Comparison of ENCODE assay signal across 8 mouse cellular contexts in the genomic region with DNA sequence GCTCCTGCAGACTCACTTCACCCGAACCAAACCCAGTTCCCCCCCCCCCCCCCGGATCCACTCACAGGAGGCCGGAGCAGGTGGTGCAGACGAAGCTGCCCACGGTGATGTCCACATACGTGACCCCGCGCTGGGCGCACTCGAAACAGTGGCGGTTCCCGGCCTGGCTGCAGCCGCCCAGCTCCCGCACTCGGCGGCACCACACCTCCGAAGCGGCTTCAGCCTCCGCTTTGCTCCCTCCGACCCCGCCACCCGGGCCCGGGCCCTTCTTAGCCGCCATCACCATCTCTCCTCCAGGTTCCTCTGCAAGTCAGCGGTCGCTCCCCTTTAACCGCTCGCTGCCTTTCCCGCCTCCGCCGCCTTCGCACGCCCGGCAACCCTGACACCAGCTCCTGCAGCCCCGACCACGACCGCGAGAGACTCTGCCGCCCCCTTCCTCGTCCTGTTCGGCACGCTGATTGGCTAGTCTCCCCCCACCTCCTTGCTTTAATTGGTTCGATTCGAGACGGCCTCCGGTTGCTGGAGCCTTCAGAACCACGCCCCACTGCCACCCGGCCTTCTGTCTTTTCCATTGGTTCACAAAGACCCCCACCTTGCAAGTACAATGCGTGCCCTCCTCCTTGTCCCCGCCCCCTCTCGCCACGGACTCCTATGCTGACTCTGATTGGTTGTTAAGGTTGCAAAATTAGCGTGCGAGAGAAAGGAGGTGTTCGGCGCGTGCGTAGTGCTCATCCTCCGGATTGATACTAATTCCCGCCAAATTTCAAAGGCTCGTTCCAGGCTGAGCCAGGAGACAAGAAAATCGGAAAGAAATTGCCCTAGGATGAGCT. TPM values are rescaled to one million over a fixed set of nuclear protein-coding genes. Genes with fewer than 3 reads are reported as not detected.
DNase-seq lines count a peak whose midpoint lies in the region; ATAC-seq lines count a peak whose summit lies in the region.

A gene (minus strand): TSS at position 433 of the 830 bp plus-strand sequence.

- peak within 1 kb of the TSS; percentile 85 for H3K4me2 ChIP-seq in intestine, embryonic 14.5 days (ENCODE audit: low read length)

- H3K27ac ChIP-seq in intestine, embryonic 14.5 days (ENCODE audit: low read depth) = peak within 1 kb of the TSS; percentile 54; the same call in 1 of the 2 replicates

- under 1% methylated on average over 62 of the region's 62 CpGs for WGBS in intestine, embryonic 14.5 days

- peaks cover 9% of the 10 kb centered on the region for H3K4me1 ChIP-seq in intestine, embryonic 14.5 days (replicated peaks; ENCODE audit: control insufficient read depth, insufficient read depth, low read length)

- H3K9me3 ChIP-seq in intestine, embryonic 14.5 days (ENCODE audit: control insufficient read depth, low read length) = no peaks in the 10 kb centered on the region

- intact Hi-C loops in left cerebral cortex, postnatal 14 days (cut with DNase I) = loop anchor here (5.0 kb wide), 1 partner anchor 53 kb away; no protein-coding TSS in a partner anchor

- 0 out of 2 replicates have a peak, but pooled peaks cover 6% of the 10 kb centered on the region for H3K36me3 ChIP-seq in intestine, embryonic 14.5 days (ENCODE audit: control insufficient read depth, insufficient read depth, low read length)

- peak; percentile 91 to 93 for DNase-seq in adrenal gland, adult 18-20 months (ENCODE audit: low spot score in 2 of 2)
- peak; percentile 99 for DNase-seq in embryo, embryonic 11 days
- peak; percentile 99 for DNase-seq in gastrocnemius, postnatal 25 days
- peak; percentile 94 for DNase-seq in intestine, embryonic 14.5 days (ENCODE audit: low spot score)
- peak; percentile 99 to 100 for DNase-seq in left cerebral cortex, postnatal 14 days (ENCODE audit: low spot score in 2 of 2)
- DNase-seq in mesoderm, embryonic 11.5 days (ENCODE audit: low read depth, low spot score) = peak; percentile 99
- peak; percentile 100 for DNase-seq in right cerebral cortex, postnatal 36 days (ENCODE audit: low spot score in 2 of 2)
- DNase-seq in yolk sac, embryonic 10.5 days (ENCODE audit: low spot score) = peak; percentile 99

- peak within 1 kb of the TSS; percentile 56 for H3K9ac ChIP-seq in intestine, embryonic 14.5 days (ENCODE audit: low read length)

- H3K27me3 ChIP-seq in intestine, embryonic 14.5 days (replicated peaks; ENCODE audit: control insufficient read depth, insufficient read depth, low read length) = no peaks in the 10 kb centered on the region

- H3K4me3 ChIP-seq in intestine, embryonic 14.5 days (ENCODE audit: low read depth, low read length) = peak within 1 kb of the TSS; percentile 63

- peak; percentile 98 for ATAC-seq in intestine, embryonic 14.5 days (replicated peaks; ENCODE audit: low FRiP score, low TSS enrichment, low read depth)

RNA-seq across cellular contexts. Expression of the gene that starts here (rescaled TPM):
- 10 to 100 TPM; 25.3 to 28.8 TPM for total RNA-seq in adrenal gland, adult 18-20 months (2021)
- total RNA-seq in gastrocnemius, postnatal 25 days (2021) = 1 to 10 TPM; 3.3 to 4.7 TPM
- polyA plus RNA-seq in intestine, embryonic 14.5 days (2014; fragmentation: Nextera tagmentation; extraction: Ambion mirVana) = 16.0 and 16.4 TPM in 2 replicates
- total RNA-seq in left cerebral cortex, postnatal 14 days (2021) = 10 to 100 TPM; 38.7 to 40.8 TPM

Comparison
In these comparisons a context has a peak if more than half of its experiments do, and no peak if none do; other contexts are left out.
1. Peak in every context shown above with its lines: DNase-seq, ATAC-seq, H3K4me3 ChIP-seq and H3K27ac ChIP-seq.
2. RNA of the gene that starts here (total RNA-seq): 38.7 to 40.8 TPM in left cerebral cortex, postnatal 14 days and 25.3 to 28.8 TPM in adrenal gland, adult 18-20 months; 3.3 to 4.7 TPM in gastrocnemius, postnatal 25 days; every median in the first group is over 4 times any median in the second.